Comparison of ENCODE assay signal across 17 mouse cellular contexts in genomic region chr9:92491274-92491673, GRCm38 (mm10).
"Had no signal": no experiment of that assay in that cellular context is flagged by ENCODE, and none has a peak within 500 bp of the region (broad histone marks: within the 10 kb centered on the region; RNA-seq: fewer than 3 reads in every experiment).

No protein-coding gene starts in this region.

- H3K36me3 ChIP-seq: neural tube, embryonic 12.5 days; neural tube, embryonic 13.5 days; neural tube, embryonic 15.5 days; stomach, embryonic 15.5 days had no signal

- H3K4me1 ChIP-seq: neural tube, embryonic 15.5 days; stomach, embryonic 15.5 days had no signal

- H3K9ac ChIP-seq: neural tube, embryonic 12.5 days; neural tube, embryonic 13.5 days; neural tube, embryonic 15.5 days; stomach, embryonic 15.5 days had no signal

- H3K4me2 ChIP-seq: neural tube, embryonic 12.5 days; neural tube, embryonic 13.5 days; neural tube, embryonic 15.5 days; stomach, embryonic 15.5 days had no signal

- DNase-seq: retina, postnatal 1 day; right cerebral cortex, adult 18-20 months; right cerebral cortex, postnatal 14 days; right cerebral cortex, postnatal 25 days; right cerebral cortex, postnatal 4 days; spleen, adult 18-20 months; thymus, adult 18-20 months; thymus, adult 2 months; thymus, postnatal 14 days; thymus, postnatal 25 days; thymus, postnatal 36 days; thymus, postnatal 4 days had no signal

- H3K9me3 ChIP-seq: neural tube, embryonic 12.5 days; neural tube, embryonic 13.5 days; neural tube, embryonic 15.5 days; stomach, embryonic 15.5 days had no signal

- H3K27ac ChIP-seq: neural tube, embryonic 12.5 days; neural tube, embryonic 13.5 days; neural tube, embryonic 15.5 days; stomach, embryonic 15.5 days; stomach, postnatal 0 days had no signal

- H3K27me3 ChIP-seq: neural tube, embryonic 12.5 days; neural tube, embryonic 13.5 days; neural tube, embryonic 15.5 days; stomach, embryonic 15.5 days had no signal

- H3K4me3 ChIP-seq: neural tube, embryonic 12.5 days; neural tube, embryonic 13.5 days; neural tube, embryonic 15.5 days; stomach, embryonic 15.5 days had no signal
